Mouse (Mus musculus) bone marrow, adult 2 months (tissue): ENCODE data around the gene Icam4. TPM values are rescaled to one million over a fixed set of nuclear protein-coding genes. Genes with fewer than 3 reads are reported as not detected.

ENCODE experiments used
- H3K27ac ChIP-seq: fragments of 200-500 bp; 2 replicates; pipeline ENCODE4 v1.5.1; 2012; ENCODE audit warnings: low read depth, mild to moderate bottlenecking, control low read depth, inconsistent platforms, low read length; ENCODE audit not compliant: control insufficient read depth, poor library complexity, insufficient read depth
- H3K4me1 ChIP-seq: fragments of 200-500 bp; 2 replicates; pipeline ENCODE4 v1.6.1; 2011; ENCODE audit warnings: low read length; ENCODE audit not compliant: control insufficient read depth, insufficient read depth
- H3K4me3 ChIP-seq: fragments of 200-500 bp; replicated peaks from 2 replicates; pipeline ENCODE3; 2011; ENCODE audit warnings: mild to moderate bottlenecking, low read depth, low read length, control low read depth; ENCODE audit not compliant: control insufficient read depth
- CTCF ChIP-seq: fragments of 200-500 bp; IDR thresholded peaks from 2 replicates; pipeline ENCODE4 v1.5.1; 2011; ENCODE audit warnings: low read length, control low read depth; ENCODE audit not compliant: control insufficient read depth, insufficient read depth
- POLR2A ChIP-seq: fragments of 200-500 bp; IDR thresholded peaks from 2 replicates; pipeline ENCODE4 v1.6.1; 2011; ENCODE audit warnings: low read depth, mild to moderate bottlenecking, control low read depth, low read length, borderline replicate concordance; ENCODE audit not compliant: control insufficient read depth
- WGBS: fragments of 180-500 bp; shearing (Covaris S2); methylation state at CpG from one replicate; pipeline ENCODE4 v1.1.7; 2018; 5-methylcytosine and 5-hydroxymethylcytosine counted together
- polyA plus RNA-seq: library from polyadenylated mRNA; stranded (reverse); fragments of >200 nt; gene quantifications from 2 replicates; pipeline ENCODE4 v1.2.4, GENCODE M21; 2011; ENCODE audit warnings: low replicate concordance; ENCODE audit not compliant: missing spikeins, insufficient read depth, insufficient read length

The Icam4 gene
- polyA plus RNA-seq, 1 experiment, result 31.6 TPM

DNA sequence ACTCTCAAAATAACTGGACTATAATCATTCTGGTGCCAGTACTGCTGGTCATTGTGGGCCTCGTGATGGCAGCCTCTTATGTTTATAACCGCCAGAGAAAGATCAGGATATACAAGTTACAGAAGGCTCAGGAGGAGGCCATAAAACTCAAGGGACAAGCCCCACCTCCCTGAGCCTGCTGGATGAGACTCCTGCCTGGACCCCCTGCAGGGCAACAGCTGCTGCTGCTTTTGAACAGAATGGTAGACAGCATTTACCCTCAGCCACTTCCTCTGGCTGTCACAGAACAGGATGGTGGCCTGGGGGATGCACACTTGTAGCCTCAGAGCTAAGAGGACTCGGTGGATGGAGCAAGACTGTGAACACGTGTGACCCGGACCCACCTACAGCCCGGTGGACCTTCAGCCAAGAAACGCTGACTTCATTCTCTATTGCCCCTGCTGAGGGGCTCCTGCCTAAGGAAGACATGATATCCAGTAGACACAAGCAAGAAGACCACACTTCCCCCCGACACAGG, 1.3 kb upstream of the Icam4 start:
- WGBS, result 85% methylated on average over 8 of the region's 8 CpGs
- no peak overlapping the region for H3K27ac ChIP-seq

DNA sequence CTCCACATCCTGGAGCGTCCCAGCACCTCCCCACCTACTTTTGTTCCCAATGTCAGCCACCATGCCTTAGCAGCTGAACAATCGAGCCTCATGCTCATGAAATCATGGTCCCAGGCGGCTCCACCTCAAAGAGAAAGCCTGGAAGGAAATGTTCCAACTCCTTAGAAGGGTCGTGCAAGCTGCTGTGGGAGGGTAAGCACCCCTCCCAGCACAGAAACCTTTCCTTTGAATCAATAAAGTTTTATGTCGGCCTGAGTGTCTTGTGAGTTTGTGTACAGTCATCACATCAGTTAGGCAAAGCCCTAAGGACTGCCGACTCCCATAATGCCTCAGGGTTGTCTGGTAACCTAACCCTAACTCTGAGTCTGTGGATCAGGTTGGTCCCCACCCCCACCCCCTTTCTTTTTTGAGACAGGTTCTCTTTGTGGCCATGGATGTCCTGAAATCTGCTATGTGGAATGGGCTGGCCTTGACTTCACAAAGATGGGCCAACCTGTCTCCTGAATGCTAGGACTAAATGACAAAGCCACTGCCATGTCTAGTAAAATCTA, 538 bp upstream of the Icam4 start:
- H3K4me1 ChIP-seq, result peaks cover 2% of the 10 kb centered on the region; the same call in 1 of the 2 replicates

More for the DNA sequence above, 1.3 kb upstream of the Icam4 start:
- peaks cover 2% of the 10 kb centered on the region; the same call in 1 of the 2 replicates for H3K4me1 ChIP-seq
- H3K4me3 ChIP-seq, result no peak overlapping the region
- TF ChIP-seq CTCF (no peak), POLR2A (no peak)

DNA sequence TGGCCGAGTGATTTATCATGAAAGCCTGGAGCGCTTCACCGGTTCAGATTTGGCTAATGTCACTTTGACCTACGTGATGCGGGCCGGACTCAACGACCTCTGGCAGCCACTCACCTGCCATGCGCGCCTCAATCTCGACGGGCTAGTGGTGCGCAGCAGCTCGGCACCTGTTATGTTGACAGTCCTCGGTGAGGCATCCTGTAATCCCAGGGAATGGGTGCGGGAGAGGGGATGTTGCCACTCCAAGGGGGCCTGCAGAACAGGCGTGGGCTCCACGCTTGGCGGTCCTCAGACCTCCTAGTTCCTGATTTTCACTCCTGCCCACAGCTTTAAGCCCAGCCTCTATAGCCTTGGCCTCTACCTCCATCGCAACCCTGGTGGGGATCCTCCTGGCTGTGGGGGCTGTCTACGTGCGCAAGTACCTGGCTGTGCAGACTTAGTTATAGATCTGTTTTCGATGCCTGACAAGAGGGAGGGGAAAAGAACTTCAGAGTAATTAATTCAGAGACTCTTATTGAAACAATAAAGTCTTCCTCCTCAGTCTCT, 955 bp downstream of the Icam4 start:
- Histone ChIP-seq H3K27ac (peak overlapping the region; percentile 92), H3K4me1 (peaks cover 2% of the 10 kb centered on the region; the same call in 1 of the 2 replicates), H3K4me3 (peak overlapping the region; percentile 75)
- WGBS, result 5% methylated on average over 22 of the region's 22 CpGs
- TF ChIP-seq CTCF, result no peak
- TF ChIP-seq POLR2A, result no peak

More for the DNA sequence above, 538 bp upstream of the Icam4 start:
- Histone ChIP-seq H3K4me3 (no peak overlapping the region), H3K27ac (peak overlapping the region; percentile 68)
- WGBS, result 69% methylated on average over 6 of the region's 6 CpGs
- TF ChIP-seq CTCF, result no peak
- no peak for TF ChIP-seq POLR2A

DNA sequence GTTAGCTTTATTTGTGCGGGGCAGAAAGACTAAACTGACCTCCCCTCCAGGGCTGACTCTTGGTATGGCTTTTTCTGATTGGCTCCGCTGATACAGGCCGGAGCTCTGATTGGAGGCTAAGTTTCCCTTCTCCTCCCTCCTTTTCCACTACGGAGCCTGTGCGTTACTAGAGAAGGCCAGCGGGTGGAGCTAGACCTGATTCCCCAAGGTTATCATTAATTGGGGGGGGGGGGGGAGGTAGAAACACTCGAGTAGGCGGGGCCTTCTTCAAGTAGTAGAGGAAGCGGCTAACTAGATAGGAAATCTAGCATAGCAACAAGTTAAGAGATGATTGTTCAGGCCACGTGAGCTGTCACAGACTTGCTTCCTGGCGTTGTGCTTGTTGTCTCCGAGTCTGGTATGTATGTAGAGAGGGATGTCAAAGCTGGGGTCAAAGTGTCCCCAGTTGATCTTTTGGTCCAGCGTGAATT, 1.6 kb downstream of the Icam4 start:
- WGBS, result 1% methylated on average over 13 of the region's 13 CpGs
- Histone ChIP-seq H3K4me3 (peak overlapping the region; percentile 78), H3K27ac (peak overlapping the region; percentile 81), H3K4me1 (peaks cover 2% of the 10 kb centered on the region; the same call in 1 of the 2 replicates)
- no peak for TF ChIP-seq POLR2A
- peak; percentile 64 for TF ChIP-seq CTCF

DNA sequence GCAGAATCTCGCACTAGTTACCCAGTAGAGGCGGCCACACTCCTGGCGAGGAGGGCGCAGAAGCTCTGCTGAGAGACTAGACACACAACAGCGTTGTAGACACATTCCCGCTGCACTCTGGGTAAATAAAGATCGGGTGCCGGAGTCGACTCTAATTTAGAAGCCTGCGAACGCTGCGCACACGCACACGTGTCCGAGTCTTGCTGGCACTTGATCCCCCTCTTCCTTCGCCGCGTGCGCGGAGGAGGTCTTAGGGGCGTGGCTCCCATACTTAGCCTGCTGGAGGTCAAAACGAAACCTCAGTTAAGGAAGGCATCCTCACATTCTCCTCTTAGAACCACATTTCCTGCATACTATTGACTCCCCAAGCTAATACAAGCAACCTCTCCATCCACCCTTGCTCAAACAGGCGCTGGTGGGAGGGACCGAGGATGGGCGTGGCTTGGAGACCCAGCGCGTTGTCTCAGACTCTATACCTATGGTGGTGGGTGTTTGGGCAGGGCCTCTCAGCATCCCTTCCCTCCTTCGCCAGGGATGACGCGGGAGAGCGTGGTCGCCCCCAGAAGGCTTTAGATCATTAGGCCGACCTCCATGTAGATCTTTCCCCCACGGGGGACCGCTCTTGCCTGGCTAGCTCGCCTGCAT, 2.2 kb downstream of the Icam4 start:
- peaks cover 2% of the 10 kb centered on the region; the same call in 1 of the 2 replicates for H3K4me1 ChIP-seq

DNA sequence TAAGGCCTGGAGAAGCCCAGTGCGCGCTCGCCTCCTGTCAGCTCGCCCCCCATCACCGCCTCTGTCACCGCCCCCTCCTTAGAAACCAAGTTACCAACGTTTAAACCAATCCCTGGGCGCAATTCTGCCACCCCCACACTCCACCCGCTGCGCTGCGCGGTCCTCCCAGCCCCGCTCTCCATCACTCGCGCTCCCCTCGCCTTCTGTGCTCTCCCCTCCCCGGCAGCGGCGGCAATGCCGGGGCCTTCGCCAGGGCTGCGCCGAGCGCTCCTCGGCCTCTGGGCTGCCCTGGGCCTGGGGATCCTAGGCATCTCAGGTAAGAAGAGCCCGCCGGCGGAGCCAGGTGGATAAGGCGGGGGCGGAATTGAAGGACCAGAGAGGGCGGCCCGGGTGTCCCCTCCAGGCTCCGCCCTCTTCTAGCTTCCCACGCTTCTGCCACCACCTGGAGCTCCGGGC, 2.8 kb downstream of the Icam4 start, which contains the start of gene Icam5:
TSS of gene Icam5 (plus strand) at position 178 of the 456 bp plus-strand sequence.
- H3K27ac ChIP-seq, result peak within 1 kb of the TSS; percentile 81
- H3K4me3 ChIP-seq, result peak within 1 kb of the TSS; percentile 78
- H3K4me1 ChIP-seq, result peaks cover 2% of the 10 kb centered on the region; the same call in 1 of the 2 replicates
- no peak for TF ChIP-seq CTCF
- peak; percentile 20; the same call in 1 of the 2 replicates for TF ChIP-seq POLR2A
- 1% methylated on average over 35 of the region's 35 CpGs for WGBS

More for the DNA sequence above, 2.2 kb downstream of the Icam4 start:
- Histone ChIP-seq H3K27ac (peak overlapping the region; percentile 81), H3K4me3 (peak overlapping the region; percentile 78)
- WGBS, result 1% methylated on average over 36 of the region's 36 CpGs
- TF ChIP-seq CTCF, result no peak
- no peak for TF ChIP-seq POLR2A

DNA sequence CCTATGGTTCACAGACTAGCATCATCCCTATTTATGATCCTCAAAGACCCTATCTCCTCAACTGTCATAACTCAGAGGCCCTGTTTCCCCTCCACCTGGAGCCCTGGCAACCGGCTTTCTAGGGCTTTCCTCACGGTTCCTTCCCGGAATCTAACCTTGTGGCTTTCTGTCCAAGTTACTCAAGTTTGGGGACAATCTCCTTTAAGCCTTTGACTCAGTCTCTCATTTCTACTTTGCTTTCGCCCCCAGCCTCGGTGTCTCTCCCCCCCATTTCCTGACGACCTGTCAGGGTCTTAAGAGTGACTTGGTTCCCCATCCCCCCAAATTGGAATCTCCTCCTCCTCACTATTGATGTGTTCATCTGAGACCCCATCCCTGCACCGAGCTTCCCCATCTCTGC, 3.3 kb downstream of the Icam4 start:
- no peak overlapping the region for H3K27ac ChIP-seq
- no peak for TF ChIP-seq POLR2A
- no peak for TF ChIP-seq CTCF
- H3K4me1 ChIP-seq, result peaks cover 2% of the 10 kb centered on the region; the same call in 1 of the 2 replicates
- H3K4me3 ChIP-seq, result peak overlapping the region; percentile 22
- WGBS, result 4% methylated on average over 7 of the region's 7 CpGs

DNA sequence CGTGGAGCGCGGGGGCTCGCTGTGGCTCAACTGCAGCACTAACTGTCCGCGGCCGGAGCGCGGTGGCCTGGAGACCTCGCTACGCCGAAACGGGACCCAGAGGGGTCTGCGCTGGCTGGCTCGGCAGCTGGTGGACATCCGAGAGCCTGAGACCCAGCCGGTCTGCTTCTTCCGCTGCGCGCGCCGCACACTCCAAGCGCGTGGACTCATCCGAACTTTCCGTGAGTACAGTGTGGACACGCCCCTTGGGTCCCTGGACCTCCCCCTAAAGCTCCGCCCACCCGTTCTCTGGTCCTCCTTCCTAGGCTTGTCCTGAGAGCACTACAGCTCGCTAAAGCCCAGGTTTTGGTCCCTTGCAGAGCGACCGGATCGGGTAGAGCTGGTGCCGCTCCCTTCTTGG, 4.0 kb downstream of the Icam4 start:
- WGBS, result under 1% methylated on average over 34 of the region's 34 CpGs
- peaks cover 2% of the 10 kb centered on the region; the same call in 1 of the 2 replicates for H3K4me1 ChIP-seq
- H3K4me3 ChIP-seq, result peak overlapping the region; percentile 42
- no peak overlapping the region for H3K27ac ChIP-seq
- peak; percentile 41; the same call in 1 of the 2 replicates for TF ChIP-seq POLR2A
- TF ChIP-seq CTCF, result no peak
